Mouse (Mus musculus): ENCODE data around the gene Tceal7. TPM values are rescaled to one million over a fixed set of nuclear protein-coding genes. Genes with fewer than 3 reads are reported as not detected.
"Not testable (repeated sequence)": the region's sequence is repeated elsewhere in the genome, so short reads cannot be mapped to it uniquely, and the experiment has no call there.

The Tceal7 gene
- 0.44 and 0.64 TPM in 2 replicates for polyA plus RNA-seq (2016; fragmentation: Nextera tagmentation; extraction: Ambion mirVana)

- DNase-seq (ENCODE audit: low spot score): peak; percentile 30
- H3K27me3 ChIP-seq (ENCODE audit: low read depth, poor library complexity, severe bottlenecking): peaks cover 47% of the 10 kb centered on the region
- not testable (repeated sequence) for H3K27ac ChIP-seq; H3K36me3 ChIP-seq; H3K4me1 ChIP-seq; H3K9me3 ChIP-seq (replicated peaks)
- 21% methylated on average over 15 of the region's 67 CpGs for WGBS
- peak within 1 kb of the TSS; percentile 47 for H3K4me3 ChIP-seq
Measured at GRCm38 (mm10) chrX:136214729-136215677, at the start of gene Tceal7, which contains the start of gene Bex1. Gene Tceal7 (plus strand): TSS chrX:136214779. Gene Bex1 (minus strand): TSS chrX:136215513.

GRCm38 (mm10) chrX:136170625-136171024 lies 44.0 kb upstream of the Tceal7 start:
- Histone ChIP-seq H3K4me1 (no peaks in the 10 kb centered on the region), H3K36me3 (peaks cover 12% of the 10 kb centered on the region), H3K4me3 (peak overlapping the region; percentile 64), H3K27ac (peak overlapping the region; percentile 90; the same call in 1 of the 2 replicates), H3K27me3 (ENCODE audit: low read depth, poor library complexity, severe bottlenecking) (peaks cover 81% of the 10 kb centered on the region), H3K9me3 (replicated peaks) (no peaks in the 10 kb centered on the region)
- 58% methylated on average over 10 of the region's 10 CpGs for WGBS
- no peak for DNase-seq (ENCODE audit: low spot score)

DNA sequence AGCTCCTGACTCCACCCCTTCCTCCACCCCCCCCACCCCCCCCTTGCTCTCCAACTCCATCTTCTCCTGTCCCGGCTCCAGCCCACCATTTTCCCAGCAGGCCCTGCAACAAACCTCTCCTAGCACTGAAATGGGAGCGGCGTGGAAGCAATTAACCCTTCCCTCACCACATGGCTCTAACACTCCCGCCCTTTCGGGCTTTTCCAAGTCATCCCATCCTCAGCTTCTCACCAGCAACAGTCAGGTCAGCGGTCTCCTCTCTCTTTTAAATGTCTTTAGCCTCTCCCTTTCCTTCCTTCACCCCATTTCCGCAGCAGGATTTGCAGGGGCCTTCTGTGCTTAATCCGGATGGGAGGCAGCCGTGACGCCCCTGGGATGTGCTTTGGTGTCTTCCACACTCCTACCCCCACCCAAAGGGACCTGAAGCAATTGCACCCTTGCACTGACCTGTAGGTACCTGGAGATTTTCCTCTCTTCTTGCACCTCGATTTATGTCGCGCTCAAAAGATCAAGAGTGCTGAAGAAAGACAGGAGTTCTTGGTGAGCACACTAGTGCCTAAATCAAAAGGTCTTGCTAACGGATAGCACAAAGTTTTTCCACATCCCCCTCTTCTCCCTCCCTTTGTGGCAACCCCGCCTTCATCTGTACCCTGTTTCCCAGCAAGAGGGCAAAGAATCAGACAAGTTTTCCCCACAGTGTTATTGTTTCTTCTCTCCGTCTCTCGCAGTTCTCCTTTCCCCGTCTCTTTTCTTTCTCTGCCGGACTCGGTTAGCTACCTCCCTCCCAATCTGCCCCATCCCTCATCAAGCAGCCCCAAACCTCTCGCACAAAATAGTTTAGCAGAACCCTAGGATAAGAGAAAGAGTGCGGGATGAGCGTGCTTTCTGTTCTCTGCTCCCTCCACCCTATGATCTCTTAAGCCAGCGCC lies 43.1 kb upstream of the Tceal7 start:
- Histone ChIP-seq H3K9me3 (replicated peaks) (no peaks in the 10 kb centered on the region), H3K4me1 (no peaks in the 10 kb centered on the region), H3K27me3 (ENCODE audit: low read depth, poor library complexity, severe bottlenecking) (peaks cover 81% of the 10 kb centered on the region), H3K36me3 (peaks cover 12% of the 10 kb centered on the region), H3K4me3 (peak overlapping the region; percentile 64), H3K27ac (peak overlapping the region; percentile 90)
- DNase-seq (ENCODE audit: low spot score): peak; percentile 65
- 18% methylated on average over 24 of the region's 24 CpGs for WGBS

DNA sequence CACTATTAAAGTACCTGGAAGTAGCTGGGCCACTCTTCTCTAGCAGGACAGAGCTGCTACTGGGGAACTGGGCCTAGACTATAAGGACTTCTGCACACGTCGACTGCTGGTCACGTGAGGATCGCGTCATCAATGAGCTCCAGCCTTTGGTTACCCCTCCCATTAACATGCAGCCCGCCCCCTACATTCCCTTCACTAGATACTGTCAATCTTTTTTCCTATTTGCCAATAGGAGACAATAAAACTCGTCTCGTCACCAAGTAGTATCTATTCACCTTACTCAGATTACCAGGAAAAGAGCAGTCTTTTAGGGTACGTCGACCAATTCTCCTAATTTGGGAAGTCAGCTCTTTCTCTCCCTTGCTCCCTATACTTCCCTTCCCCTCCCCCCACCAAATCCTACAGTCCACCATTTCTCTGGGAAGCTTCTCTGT lies 42.4 kb upstream of the Tceal7 start, which contains the start of gene Tceal8:
Tceal8 (minus strand) TSS at position 225 of the 434 bp plus-strand sequence.
- Histone ChIP-seq H3K9me3 (replicated peaks) (no peaks in the 10 kb centered on the region), H3K36me3 (peaks cover 12% of the 10 kb centered on the region), H3K4me1 (no peaks in the 10 kb centered on the region), H3K4me3 (peak within 1 kb of the TSS; percentile 64), H3K27ac (peak within 1 kb of the TSS; percentile 90), H3K27me3 (ENCODE audit: low read depth, poor library complexity, severe bottlenecking) (peaks cover 83% of the 10 kb centered on the region)
- DNase-seq (ENCODE audit: low spot score): peak; percentile 77
- WGBS: 9% methylated on average over 10 of the region's 10 CpGs

GRCm38 (mm10) chrX:136172786-136173185 lies 41.8 kb upstream of the Tceal7 start:
- Histone ChIP-seq H3K27ac (peak overlapping the region; percentile 90), H3K27me3 (ENCODE audit: low read depth, poor library complexity, severe bottlenecking) (peaks cover 81% of the 10 kb centered on the region), H3K4me1 (no peaks in the 10 kb centered on the region), H3K9me3 (replicated peaks) (no peaks in the 10 kb centered on the region), H3K4me3 (peak overlapping the region; percentile 64), H3K36me3 (peaks cover 12% of the 10 kb centered on the region)
- WGBS: 21% methylated on average over 10 of the region's 10 CpGs
- no peak for DNase-seq (ENCODE audit: low spot score)

GRCm38 (mm10) chrX:136180897-136181553 lies 33.6 kb upstream of the Tceal7 start:
- H3K4me3 ChIP-seq: no peak overlapping the region
- H3K9me3 ChIP-seq (replicated peaks): no peaks in the 10 kb centered on the region
- peaks cover 67% of the 10 kb centered on the region for H3K27me3 ChIP-seq (ENCODE audit: low read depth, poor library complexity, severe bottlenecking)

GRCm38 (mm10) chrX:136183107-136183506 lies 31.5 kb upstream of the Tceal7 start:
- peaks cover 50% of the 10 kb centered on the region for H3K27me3 ChIP-seq (ENCODE audit: low read depth, poor library complexity, severe bottlenecking)
- no peak for DNase-seq (ENCODE audit: low spot score)
- no peaks in the 10 kb centered on the region for H3K36me3 ChIP-seq
- H3K27ac ChIP-seq: no peak overlapping the region
- H3K4me3 ChIP-seq: no peak overlapping the region
- no peaks in the 10 kb centered on the region for H3K9me3 ChIP-seq (replicated peaks)
- 0 out of 2 replicates have a peak, but pooled peaks cover 5% of the 10 kb centered on the region for H3K4me1 ChIP-seq
- 94% methylated on average over 1 of the region's 1 CpGs for WGBS

More at GRCm38 (mm10) chrX:136180897-136181553, 33.6 kb upstream of the Tceal7 start:
- Histone ChIP-seq H3K27ac (peak overlapping the region; percentile 78), H3K4me1 (0 out of 2 replicates have a peak, but pooled peaks cover 5% of the 10 kb centered on the region), H3K36me3 (no peaks in the 10 kb centered on the region)
- peak; percentile 31 for DNase-seq (ENCODE audit: low spot score)
- 24% methylated on average over 11 of the region's 11 CpGs for WGBS

GRCm38 (mm10) chrX:136195193-136195944 lies 19.2 kb upstream of the Tceal7 start:
- H3K4me3 ChIP-seq: no peak overlapping the region
- no peaks in the 10 kb centered on the region for H3K9me3 ChIP-seq (replicated peaks)

GRCm38 (mm10) chrX:136196873-136197272 lies 17.7 kb upstream of the Tceal7 start:
- no peaks in the 10 kb centered on the region for H3K36me3 ChIP-seq
- H3K27ac ChIP-seq: no peak overlapping the region
- DNase-seq (ENCODE audit: low spot score): peak; percentile 40
- no peaks in the 10 kb centered on the region for H3K9me3 ChIP-seq (replicated peaks)
- WGBS: 49% methylated on average over 1 of the region's 1 CpGs
- H3K27me3 ChIP-seq (ENCODE audit: low read depth, poor library complexity, severe bottlenecking): peaks cover 51% of the 10 kb centered on the region
- H3K4me3 ChIP-seq: no peak overlapping the region
- H3K4me1 ChIP-seq: no peaks in the 10 kb centered on the region

More at GRCm38 (mm10) chrX:136195193-136195944, 19.2 kb upstream of the Tceal7 start:
- no peak overlapping the region for H3K27ac ChIP-seq
- no peaks in the 10 kb centered on the region for H3K36me3 ChIP-seq
- 84% methylated on average over 16 of the region's 16 CpGs for WGBS
- H3K4me1 ChIP-seq: no peaks in the 10 kb centered on the region
- H3K27me3 ChIP-seq (ENCODE audit: low read depth, poor library complexity, severe bottlenecking): peaks cover 42% of the 10 kb centered on the region
- no peak for DNase-seq (ENCODE audit: low spot score)

DNA sequence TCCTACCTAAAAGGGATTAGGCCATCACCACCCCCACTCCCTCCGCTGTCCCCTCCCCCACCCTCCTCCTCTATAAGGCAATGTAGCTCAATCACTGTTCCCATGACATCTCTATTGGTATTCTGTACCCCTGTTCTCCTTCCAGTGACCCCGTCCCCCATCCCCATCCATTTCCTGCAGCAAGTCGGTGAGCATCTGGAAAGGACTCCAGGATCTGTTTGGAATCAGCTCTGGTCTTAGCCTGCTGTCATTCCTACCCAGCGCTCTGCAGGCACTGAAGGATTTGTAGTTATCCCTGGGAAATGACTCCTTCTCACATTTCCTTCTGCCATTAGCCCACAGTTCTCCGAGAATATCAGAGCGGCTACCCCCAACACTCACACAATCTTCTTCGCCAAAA lies 11.3 kb upstream of the Tceal7 start:
- peak; percentile 30 for DNase-seq (ENCODE audit: low spot score)
- Histone ChIP-seq H3K36me3 (no peaks in the 10 kb centered on the region), H3K9me3 (replicated peaks) (no peaks in the 10 kb centered on the region), H3K27ac (no peak overlapping the region; the same call in 1 of the 2 replicates), H3K27me3 (ENCODE audit: low read depth, poor library complexity, severe bottlenecking) (peaks cover 58% of the 10 kb centered on the region), H3K4me3 (peak overlapping the region; percentile 51), H3K4me1 (peaks cover 6% of the 10 kb centered on the region; the same call in 1 of the 2 replicates)
- WGBS: 15% methylated on average over 7 of the region's 7 CpGs

- peaks cover 57% of the 10 kb centered on the region for H3K27me3 ChIP-seq (ENCODE audit: low read depth, poor library complexity, severe bottlenecking)
- H3K9me3 ChIP-seq (replicated peaks): no peaks in the 10 kb centered on the region
- peak; percentile 43 for DNase-seq (ENCODE audit: low spot score)
- H3K36me3 ChIP-seq: no peaks in the 10 kb centered on the region
- peak within 1 kb of the TSS; percentile 51 for H3K4me3 ChIP-seq
- WGBS: 9% methylated on average over 9 of the region's 9 CpGs
- H3K27ac ChIP-seq: no peak within 1 kb of the TSS; the same call in 1 of the 2 replicates
- H3K4me1 ChIP-seq: peaks cover 6% of the 10 kb centered on the region; the same call in 1 of the 2 replicates
Measured at GRCm38 (mm10) chrX:136203664-136204066, 10.9 kb upstream of the Tceal7 start, which contains the start of gene Tceal5. Gene Tceal5 (minus strand): TSS chrX:136203876.
